Mouse (Mus musculus): Measurements from ENCODE around the gene Exoc6b. TPM values are rescaled to one million over a fixed set of nuclear protein-coding genes. Genes with fewer than 3 reads are reported as not detected.

Exoc6b gene
- polyA plus RNA-seq, 1 experiment from 2014 or later: 3.6 TPM

DNA sequence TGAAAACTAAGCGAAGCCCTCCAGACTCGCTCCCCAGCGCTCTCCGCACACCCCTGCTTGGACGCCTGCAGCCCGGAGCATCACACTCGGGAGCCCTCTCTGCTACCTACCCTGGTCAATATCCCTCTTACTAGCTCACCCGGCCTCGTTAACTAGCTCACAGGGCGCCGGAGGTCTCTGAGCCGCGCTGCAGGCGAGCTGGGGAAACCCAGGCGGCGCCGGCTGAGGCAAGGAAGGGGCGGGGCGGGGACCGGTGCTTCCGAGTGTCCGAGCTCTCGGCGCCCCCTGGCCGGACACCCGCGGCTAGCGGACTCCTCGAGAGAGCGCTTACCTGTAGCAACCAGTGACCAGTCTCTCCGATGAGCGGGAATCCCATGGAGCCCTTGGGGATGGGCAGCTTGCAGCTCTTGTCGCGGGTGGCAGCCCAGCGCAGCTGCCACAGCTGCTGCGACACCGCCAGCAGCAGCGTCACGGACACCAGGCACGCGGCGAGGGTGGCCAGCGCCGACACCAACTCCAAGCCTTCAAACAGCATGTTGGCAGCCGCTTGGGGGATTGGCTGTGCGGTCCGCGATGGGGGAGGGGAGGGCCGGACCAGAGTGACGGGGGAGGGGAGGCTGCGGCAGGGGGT is 481.7 kb downstream of the Exoc6b start:
- Histone ChIP-seq H3K36me3 (ENCODE audit: control insufficient read depth, insufficient read depth) (no peaks in the 10 kb centered on the region), H3K4me3 (ENCODE audit: low read depth, low read length) (peak overlapping the region; percentile 46), H3K27ac (ENCODE audit: low read length) (no peak overlapping the region), H3K4me2 (ENCODE audit: low read depth, low read length) (peak overlapping the region; percentile 63), H3K9ac (ENCODE audit: low read depth, low read length) (no peak overlapping the region), H3K27me3 (ENCODE audit: control insufficient read depth, insufficient read depth, low read depth, low read length) (peaks cover 79% of the 10 kb centered on the region), H3K9me3 (replicated peaks; ENCODE audit: control insufficient read depth, low read length) (no peaks in the 10 kb centered on the region), H3K4me1 (ENCODE audit: control insufficient read depth, low read depth, low read length) (peaks cover 9% of the 10 kb centered on the region)
- under 1% methylated on average over 51 of the region's 51 CpGs for WGBS (ENCODE audit: insufficient replicate concordance)
- no peak for ATAC-seq (ENCODE audit: low read depth)

DNA sequence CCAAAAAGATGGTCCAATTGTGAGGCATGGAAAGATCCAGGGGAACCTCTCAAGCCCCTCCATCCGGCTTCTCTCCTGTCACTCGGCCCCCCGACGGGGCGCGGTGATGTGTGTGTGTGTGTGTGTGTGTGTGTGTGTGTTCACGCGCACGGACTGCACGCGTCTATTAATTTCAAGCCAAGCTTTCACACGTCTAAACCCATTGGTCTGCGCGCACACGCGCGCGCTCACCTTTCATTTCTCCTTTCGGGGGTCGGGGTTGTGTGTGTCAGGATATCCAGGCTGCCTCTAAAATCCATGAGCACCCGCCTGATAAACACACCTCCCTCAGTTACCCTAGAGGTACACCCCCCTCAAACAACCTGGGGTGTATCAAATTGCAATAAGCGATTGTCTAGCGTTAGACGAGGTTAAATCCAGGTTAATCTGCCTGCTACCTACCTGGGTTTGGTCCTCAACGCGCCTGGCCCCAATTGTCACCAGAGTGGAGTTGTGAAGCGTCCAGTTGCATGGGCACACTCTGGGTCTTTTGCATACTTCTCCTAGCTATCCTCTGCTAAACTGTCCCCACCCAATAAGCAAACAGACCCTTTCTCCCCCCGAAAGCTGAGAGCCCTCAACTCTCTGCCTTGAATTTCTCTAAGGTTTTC is 482.6 kb downstream of the Exoc6b start:
- H3K27ac ChIP-seq (ENCODE audit: low read length): no peak overlapping the region
- H3K9me3 ChIP-seq (replicated peaks; ENCODE audit: control insufficient read depth, low read length): no peaks in the 10 kb centered on the region
- H3K4me2 ChIP-seq (ENCODE audit: low read depth, low read length): no peak overlapping the region
- no peak overlapping the region for H3K9ac ChIP-seq (ENCODE audit: low read depth, low read length)
- peaks cover 88% of the 10 kb centered on the region for H3K27me3 ChIP-seq (ENCODE audit: control insufficient read depth, insufficient read depth, low read depth, low read length)
- ATAC-seq (ENCODE audit: low read depth): no peak
- H3K4me1 ChIP-seq (ENCODE audit: control insufficient read depth, low read depth, low read length): peaks cover 9% of the 10 kb centered on the region
- WGBS (ENCODE audit: insufficient replicate concordance): 3% methylated on average over 28 of the region's 28 CpGs
- no peaks in the 10 kb centered on the region for H3K36me3 ChIP-seq (ENCODE audit: control insufficient read depth, insufficient read depth)
- no peak overlapping the region for H3K4me3 ChIP-seq (ENCODE audit: low read depth, low read length)

DNA sequence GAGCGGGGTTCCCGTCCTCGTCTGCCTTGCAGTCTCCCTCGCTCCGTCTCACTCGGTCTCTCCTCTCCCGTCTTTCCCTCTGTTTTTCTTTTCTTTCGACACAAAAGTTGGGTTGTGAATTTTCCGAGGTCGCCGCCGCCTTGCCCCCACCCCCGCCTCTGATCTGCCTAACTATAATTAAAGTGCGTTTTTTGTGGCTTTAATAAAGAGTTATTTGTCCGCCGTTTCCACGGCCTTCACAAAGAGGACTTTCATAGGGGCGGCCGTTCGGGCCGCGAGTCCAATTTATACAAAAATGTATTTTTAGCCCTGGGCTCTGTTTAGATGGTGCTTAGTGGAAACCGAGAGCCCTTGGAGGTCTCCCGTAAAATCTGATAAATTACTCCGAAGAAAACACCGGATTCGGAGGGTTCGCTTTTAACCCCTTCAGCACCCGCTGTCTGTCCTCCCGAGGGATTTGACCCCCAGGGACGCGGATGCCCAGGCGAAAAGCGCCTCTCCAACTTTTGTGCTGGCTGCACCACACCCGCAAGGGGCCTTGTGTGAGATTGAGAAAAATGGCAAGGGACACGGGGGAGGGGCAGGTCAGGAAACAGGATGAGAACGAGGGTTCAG is 483.5 kb downstream of the Exoc6b start:
- WGBS (ENCODE audit: insufficient replicate concordance): under 1% methylated on average over 37 of the region's 37 CpGs
- H3K4me3 ChIP-seq (ENCODE audit: low read depth, low read length): no peak overlapping the region
- H3K4me1 ChIP-seq (ENCODE audit: control insufficient read depth, low read depth, low read length): peaks cover 9% of the 10 kb centered on the region
- no peak overlapping the region for H3K27ac ChIP-seq (ENCODE audit: low read length)
- no peaks in the 10 kb centered on the region for H3K36me3 ChIP-seq (ENCODE audit: control insufficient read depth, insufficient read depth)
- H3K9me3 ChIP-seq (replicated peaks; ENCODE audit: control insufficient read depth, low read length): no peaks in the 10 kb centered on the region
- H3K4me2 ChIP-seq (ENCODE audit: low read depth, low read length): 0 out of 2 replicates have a peak overlapping the region, but pooled peaks have one; percentile 10
- ATAC-seq (ENCODE audit: low read depth): no peak
- H3K9ac ChIP-seq (ENCODE audit: low read depth, low read length): no peak overlapping the region
- peaks cover 91% of the 10 kb centered on the region for H3K27me3 ChIP-seq (ENCODE audit: control insufficient read depth, insufficient read depth, low read depth, low read length)

DNA sequence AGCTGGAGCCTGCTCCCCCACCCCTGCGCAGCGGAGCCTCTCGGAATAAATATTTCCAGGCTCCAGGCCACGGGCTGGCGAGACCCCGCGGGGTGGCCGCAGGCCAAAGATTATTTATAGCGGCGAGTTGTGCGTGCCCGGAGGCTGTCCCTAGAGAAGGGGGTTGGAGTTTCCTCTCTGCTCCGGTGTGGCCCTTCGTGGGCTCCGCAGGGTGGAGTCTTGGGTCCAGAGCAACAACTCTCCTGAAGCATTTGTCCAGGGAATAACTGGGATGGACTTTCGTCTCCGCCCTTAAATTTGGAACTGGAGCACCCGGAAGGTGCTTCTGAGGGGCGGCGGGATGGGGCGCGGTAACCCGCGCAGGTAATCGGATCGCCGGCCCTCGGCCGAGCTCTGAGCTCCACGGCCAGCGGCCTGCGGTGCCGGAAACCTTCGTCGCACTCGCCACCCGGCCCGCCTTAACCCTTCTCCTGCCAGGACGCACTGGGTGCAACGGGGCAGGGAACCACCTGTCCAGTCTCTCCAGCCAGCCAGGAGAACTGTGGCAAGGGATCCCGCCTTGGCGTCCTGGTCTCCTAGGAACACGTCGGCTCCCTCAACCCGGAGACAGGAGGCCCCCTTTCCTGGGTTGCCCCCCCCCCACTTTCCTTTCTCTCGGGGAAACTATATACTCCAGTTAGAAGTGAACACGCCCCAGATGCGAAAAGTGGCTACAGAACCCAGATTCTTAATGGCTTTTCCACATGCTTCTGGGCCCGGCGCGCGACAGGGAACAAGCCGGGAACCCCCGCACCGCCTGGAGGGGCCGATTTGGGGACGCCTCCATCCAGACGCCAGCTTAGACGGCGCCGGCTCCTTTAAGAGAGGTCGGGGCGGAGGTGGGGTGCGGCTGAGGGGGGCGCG is 484.3 kb downstream of the Exoc6b start:
- H3K27me3 ChIP-seq (ENCODE audit: control insufficient read depth, insufficient read depth, low read depth, low read length): peaks cover 86% of the 10 kb centered on the region
- H3K9me3 ChIP-seq (replicated peaks; ENCODE audit: control insufficient read depth, low read length): no peaks in the 10 kb centered on the region
- H3K4me1 ChIP-seq (ENCODE audit: control insufficient read depth, low read depth, low read length): peaks cover 9% of the 10 kb centered on the region
- peak overlapping the region; percentile 10; the same call in 1 of the 2 replicates for H3K4me2 ChIP-seq (ENCODE audit: low read depth, low read length)
- H3K9ac ChIP-seq (ENCODE audit: low read depth, low read length): no peak overlapping the region
- H3K4me3 ChIP-seq (ENCODE audit: low read depth, low read length): peak overlapping the region; percentile 17; the same call in 1 of the 2 replicates
- no peak for ATAC-seq (ENCODE audit: low read depth)
- H3K36me3 ChIP-seq (ENCODE audit: control insufficient read depth, insufficient read depth): no peaks in the 10 kb centered on the region
- 1% methylated on average over 66 of the region's 66 CpGs for WGBS (ENCODE audit: insufficient replicate concordance)
- no peak overlapping the region for H3K27ac ChIP-seq (ENCODE audit: low read length)

DNA sequence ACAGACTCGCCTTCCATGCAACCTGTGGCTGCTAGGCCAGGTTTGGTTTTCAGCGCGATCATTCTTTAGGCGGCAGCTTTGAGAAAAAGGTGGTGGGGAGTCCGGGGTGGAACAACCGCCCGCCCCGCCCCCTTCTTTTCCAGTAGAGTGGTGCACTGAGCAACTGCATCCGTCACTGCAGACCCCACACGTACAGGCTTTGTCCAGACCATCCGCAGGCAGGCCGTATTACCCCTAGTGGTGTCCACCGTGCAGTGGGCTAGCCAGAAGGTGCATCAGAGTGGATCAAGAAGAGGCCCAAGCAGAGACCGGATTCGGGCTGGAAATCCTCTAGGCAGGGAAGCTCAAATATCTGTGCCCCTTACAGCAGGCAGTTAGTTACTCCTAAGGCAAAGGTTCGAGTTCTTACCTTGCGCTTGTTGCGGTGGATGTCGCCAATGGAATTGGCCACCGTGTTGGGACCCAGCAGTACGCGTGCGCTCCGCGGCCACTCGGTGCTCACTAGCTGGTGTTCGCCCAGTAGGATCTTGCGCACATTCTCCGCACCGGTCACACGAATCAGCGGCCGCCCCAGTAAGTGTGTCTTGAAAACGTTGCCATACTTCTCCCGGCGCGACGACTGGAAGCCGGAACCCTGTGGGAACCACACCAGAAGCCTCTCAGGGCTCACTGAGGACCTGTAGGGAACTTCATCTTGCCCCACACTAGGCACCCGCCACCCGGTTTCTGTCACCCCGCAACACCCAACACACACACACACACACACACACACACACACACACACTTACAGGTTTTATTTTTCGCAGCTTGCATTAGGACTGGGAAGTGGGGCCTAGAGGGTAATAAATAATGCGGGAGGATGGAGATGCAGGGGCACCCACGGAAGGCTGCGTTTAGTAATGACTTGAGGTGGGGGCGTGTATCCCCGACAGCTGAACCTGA is 485.2 kb downstream of the Exoc6b start:
- H3K9me3 ChIP-seq (replicated peaks; ENCODE audit: control insufficient read depth, low read length): no peaks in the 10 kb centered on the region
- peak overlapping the region; percentile 35 for H3K4me2 ChIP-seq (ENCODE audit: low read depth, low read length)
- peaks cover 9% of the 10 kb centered on the region for H3K4me1 ChIP-seq (ENCODE audit: control insufficient read depth, low read depth, low read length)
- H3K27ac ChIP-seq (ENCODE audit: low read length): no peak overlapping the region
- peaks cover 77% of the 10 kb centered on the region for H3K27me3 ChIP-seq (ENCODE audit: control insufficient read depth, insufficient read depth, low read depth, low read length)
- H3K36me3 ChIP-seq (ENCODE audit: control insufficient read depth, insufficient read depth): no peaks in the 10 kb centered on the region
- ATAC-seq (ENCODE audit: low read depth): no peak
- WGBS (ENCODE audit: insufficient replicate concordance): 2% methylated on average over 48 of the region's 48 CpGs
- H3K9ac ChIP-seq (ENCODE audit: low read depth, low read length): no peak overlapping the region
- peak overlapping the region; percentile 30 for H3K4me3 ChIP-seq (ENCODE audit: low read depth, low read length)

DNA sequence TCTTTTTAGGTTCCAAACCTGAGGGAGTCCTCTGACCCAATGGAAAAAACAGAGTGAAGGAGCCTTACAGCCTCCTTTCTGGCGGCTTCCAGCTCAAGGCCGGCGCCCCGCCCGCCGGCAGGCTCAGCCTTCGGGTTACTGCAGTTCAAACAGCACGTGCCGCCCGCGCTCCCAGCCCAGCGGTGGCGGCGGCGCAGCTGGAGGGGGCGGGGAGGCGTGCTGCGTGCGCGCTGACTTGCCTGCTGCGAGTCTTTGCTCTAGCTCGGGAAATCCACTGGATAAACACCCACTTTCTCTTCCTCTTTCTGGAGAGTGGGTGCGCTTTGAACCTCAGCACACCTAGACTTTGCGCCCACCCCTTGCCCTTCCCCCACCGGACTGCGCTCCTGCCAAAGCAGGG is 485.9 kb downstream of the Exoc6b start:
- H3K27me3 ChIP-seq (ENCODE audit: control insufficient read depth, insufficient read depth, low read depth, low read length): peaks cover 70% of the 10 kb centered on the region
- peak overlapping the region; percentile 30 for H3K4me3 ChIP-seq (ENCODE audit: low read depth, low read length)
- H3K4me2 ChIP-seq (ENCODE audit: low read depth, low read length): peak overlapping the region; percentile 35
- ATAC-seq (ENCODE audit: low read depth): 0 out of 2 replicates have a peak, but pooled peaks have one; percentile 17
- H3K9ac ChIP-seq (ENCODE audit: low read depth, low read length): no peak overlapping the region
- peaks cover 9% of the 10 kb centered on the region for H3K4me1 ChIP-seq (ENCODE audit: control insufficient read depth, low read depth, low read length)
- WGBS (ENCODE audit: insufficient replicate concordance): under 1% methylated on average over 26 of the region's 26 CpGs
- H3K27ac ChIP-seq (ENCODE audit: low read length): no peak overlapping the region
- no peaks in the 10 kb centered on the region for H3K9me3 ChIP-seq (replicated peaks; ENCODE audit: control insufficient read depth, low read length)
- H3K36me3 ChIP-seq (ENCODE audit: control insufficient read depth, insufficient read depth): no peaks in the 10 kb centered on the region

DNA sequence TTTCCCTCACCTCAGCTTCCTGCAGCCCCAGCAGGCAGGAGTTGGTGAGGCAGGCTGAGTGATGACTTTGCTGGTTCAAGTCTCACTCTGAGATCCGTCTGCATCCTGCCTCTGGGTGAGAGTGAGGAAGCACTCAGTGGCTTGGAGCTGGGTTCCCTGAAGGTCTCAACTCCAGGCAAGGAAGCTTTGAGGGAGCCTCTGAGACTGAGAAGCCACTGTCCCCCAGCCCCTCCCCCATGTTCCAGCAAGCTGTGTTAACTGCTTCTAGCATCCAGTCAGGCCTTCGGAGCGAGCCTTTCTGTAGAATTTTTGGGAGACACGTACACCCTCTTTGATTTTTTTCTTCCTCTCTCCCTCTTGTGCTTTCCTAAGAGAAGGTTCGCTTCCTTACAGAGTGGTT is 486.5 kb downstream of the Exoc6b start:
- no peak for ATAC-seq (ENCODE audit: low read depth)
- no peaks in the 10 kb centered on the region for H3K9me3 ChIP-seq (replicated peaks; ENCODE audit: control insufficient read depth, low read length)
- H3K4me1 ChIP-seq (ENCODE audit: control insufficient read depth, low read depth, low read length): peaks cover 7% of the 10 kb centered on the region
- no peak overlapping the region for H3K4me3 ChIP-seq (ENCODE audit: low read depth, low read length)
- H3K27ac ChIP-seq (ENCODE audit: low read length): no peak overlapping the region
- peak overlapping the region; percentile 35; the same call in 1 of the 2 replicates for H3K4me2 ChIP-seq (ENCODE audit: low read depth, low read length)
- no peaks in the 10 kb centered on the region for H3K36me3 ChIP-seq (ENCODE audit: control insufficient read depth, insufficient read depth)
- no peak overlapping the region for H3K9ac ChIP-seq (ENCODE audit: low read depth, low read length)
- WGBS (ENCODE audit: insufficient replicate concordance): 34% methylated on average over 5 of the region's 5 CpGs
- H3K27me3 ChIP-seq (ENCODE audit: control insufficient read depth, insufficient read depth, low read depth, low read length): peaks cover 64% of the 10 kb centered on the region

Data from liver, embryonic 16.5 days (tissue).